Mouse (Mus musculus): ENCODE measurements around the gene Ptar1. TPM values are rescaled to one million over a fixed set of nuclear protein-coding genes. Genes with fewer than 3 reads are reported as not detected.

Gene Ptar1
- 0.03 and 0.11 TPM in 2 replicates for polyA plus RNA-seq (2012)

DNA sequence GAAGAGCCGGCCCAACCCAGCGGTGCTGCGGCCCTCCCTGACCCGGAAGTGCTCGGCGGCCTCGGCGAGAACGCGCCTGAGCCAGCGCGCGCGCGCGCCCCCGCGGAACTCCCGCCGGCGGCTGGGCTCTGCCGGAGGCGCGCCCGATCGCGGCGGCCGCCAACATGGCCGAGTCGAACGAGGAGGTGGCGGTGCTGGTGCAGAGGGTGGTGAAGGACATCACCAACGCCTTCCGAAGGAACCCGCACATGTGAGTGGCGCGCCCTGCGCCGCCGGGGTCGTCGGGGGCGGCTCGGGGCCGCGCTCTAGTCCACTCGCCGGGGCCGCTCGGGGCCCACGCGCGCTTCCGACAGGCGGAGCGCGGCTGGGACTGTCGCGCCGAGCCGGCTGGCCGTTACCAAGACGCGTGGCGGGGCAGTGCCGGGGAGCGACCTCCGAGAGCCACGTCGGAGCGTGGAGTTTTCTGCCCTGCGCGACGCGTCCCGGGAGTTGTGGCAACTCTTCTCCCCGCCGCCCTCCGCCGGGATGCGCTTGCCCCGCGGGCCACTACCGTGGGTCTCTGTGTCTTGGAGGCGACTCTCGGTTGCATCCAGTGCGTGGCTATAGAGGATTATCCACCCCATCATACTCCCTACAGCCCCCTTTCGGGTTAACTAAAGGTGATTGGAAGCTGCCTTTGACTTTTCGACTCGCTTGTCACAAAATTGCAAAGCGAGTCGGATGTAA, at the start of gene Ptar1:
Gene Ptar1, plus strand, starts transcription at position 134 of the 726 bp plus-strand sequence.
- peaks cover 30% of the 10 kb centered on the region for H3K4me1 ChIP-seq (ENCODE audit: control insufficient read depth)
- peaks cover 3% of the 10 kb centered on the region for H3K36me3 ChIP-seq (ENCODE audit: control insufficient read depth)
- H3K9me3 ChIP-seq (ENCODE audit: control insufficient read depth, low read length): no peaks in the 10 kb centered on the region
- H3K4me3 ChIP-seq (replicated peaks): peak within 1 kb of the TSS; percentile 96
- no peaks in the 10 kb centered on the region for H3K27me3 ChIP-seq (ENCODE audit: control insufficient read depth)
- TF ChIP-seq GATA1 (IDR thresholded peaks at IDR 0.05; ENCODE audit: low read length) (no peak), TAL1 (IDR thresholded peaks at IDR 0.05; ENCODE audit: low read length) (no peak)

DNA sequence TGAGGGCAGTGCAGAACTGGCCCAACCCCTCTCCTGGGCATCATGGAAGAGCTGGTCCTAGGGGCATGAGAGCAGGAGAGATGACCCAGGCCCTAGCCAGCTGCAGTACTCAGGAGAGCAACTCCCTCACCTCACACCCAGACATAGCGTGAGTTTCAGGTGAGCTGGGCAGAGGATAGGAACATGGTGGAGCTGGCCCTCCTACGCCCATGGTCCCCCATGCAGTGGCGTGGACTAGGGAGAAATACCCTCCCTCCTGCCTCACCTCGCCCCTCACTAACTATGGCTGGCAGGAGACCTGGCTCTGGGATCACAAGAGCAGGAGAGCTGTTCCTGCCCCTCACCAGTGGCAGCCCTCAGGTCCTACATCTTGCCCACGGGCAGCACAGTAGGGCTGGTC, 43.4 kb upstream of the Ptar1 start:
- H3K9me3 ChIP-seq (ENCODE audit: control insufficient read depth, low read length): no peaks in the 10 kb centered on the region
- H3K27me3 ChIP-seq (ENCODE audit: control insufficient read depth): no peaks in the 10 kb centered on the region
- H3K4me3 ChIP-seq (replicated peaks): no peak overlapping the region
- no peaks in the 10 kb centered on the region for H3K4me1 ChIP-seq (ENCODE audit: control insufficient read depth)
- TF ChIP-seq GATA1 (IDR thresholded peaks at IDR 0.05; ENCODE audit: low read length) (no peak), TAL1 (IDR thresholded peaks at IDR 0.05; ENCODE audit: low read length) (no peak)
- no peaks in the 10 kb centered on the region for H3K36me3 ChIP-seq (ENCODE audit: control insufficient read depth)

DNA sequence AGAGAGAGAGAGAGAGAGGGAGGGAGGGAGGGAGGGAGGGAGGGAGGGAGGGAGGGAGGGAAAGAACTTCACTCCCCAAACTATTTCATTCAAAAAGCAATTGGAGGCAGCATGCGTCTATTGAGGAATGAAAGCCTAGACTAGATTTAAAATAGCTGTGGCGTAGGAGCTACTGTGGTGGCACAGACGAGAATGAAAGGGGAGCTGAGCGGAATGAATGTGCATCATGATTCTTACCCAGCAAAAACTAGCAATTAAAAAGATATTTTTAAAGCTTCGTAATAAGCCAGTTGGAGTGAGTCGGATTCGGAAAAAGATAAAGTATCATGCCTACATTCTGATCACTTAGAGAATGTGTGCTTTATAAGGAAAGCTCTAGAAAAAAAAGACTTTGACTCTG, 41.9 kb upstream of the Ptar1 start:
- Histone ChIP-seq H3K9me3 (ENCODE audit: control insufficient read depth, low read length) (no peaks in the 10 kb centered on the region), H3K4me3 (replicated peaks) (no peak overlapping the region), H3K36me3 (ENCODE audit: control insufficient read depth) (no peaks in the 10 kb centered on the region), H3K4me1 (ENCODE audit: control insufficient read depth) (no peaks in the 10 kb centered on the region), H3K27me3 (ENCODE audit: control insufficient read depth) (no peaks in the 10 kb centered on the region)
- TF ChIP-seq TAL1 (IDR thresholded peaks at IDR 0.05; ENCODE audit: low read length) (no peak), GATA1 (IDR thresholded peaks at IDR 0.05; ENCODE audit: low read length) (no peak)

DNA sequence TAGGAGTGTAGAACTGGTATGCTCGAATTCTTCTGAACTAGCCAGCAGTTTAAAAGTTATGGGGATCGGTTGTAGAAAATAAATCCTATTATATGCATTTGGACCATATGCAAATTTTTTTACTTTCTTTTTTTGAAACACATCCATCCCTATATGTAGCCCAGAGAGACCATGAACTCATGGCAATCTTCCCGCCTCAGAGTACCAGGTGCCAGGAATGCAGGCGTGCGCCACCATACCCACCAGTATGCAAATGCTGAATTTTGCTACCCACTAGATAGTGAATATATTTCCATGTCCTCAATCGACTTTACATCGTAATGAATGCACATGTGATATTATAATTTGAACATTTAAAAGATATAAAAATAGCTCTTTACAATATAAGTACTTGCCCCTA, 39.9 kb upstream of the Ptar1 start:
- no peak overlapping the region for H3K4me3 ChIP-seq (replicated peaks)
- H3K4me1 ChIP-seq (ENCODE audit: control insufficient read depth): no peaks in the 10 kb centered on the region
- H3K36me3 ChIP-seq (ENCODE audit: control insufficient read depth): no peaks in the 10 kb centered on the region
- TF ChIP-seq GATA1 (IDR thresholded peaks at IDR 0.05; ENCODE audit: low read length) (no peak), TAL1 (IDR thresholded peaks at IDR 0.05; ENCODE audit: low read length) (no peak)
- H3K9me3 ChIP-seq (ENCODE audit: control insufficient read depth, low read length): no peaks in the 10 kb centered on the region
- H3K27me3 ChIP-seq (ENCODE audit: control insufficient read depth): no peaks in the 10 kb centered on the region

DNA sequence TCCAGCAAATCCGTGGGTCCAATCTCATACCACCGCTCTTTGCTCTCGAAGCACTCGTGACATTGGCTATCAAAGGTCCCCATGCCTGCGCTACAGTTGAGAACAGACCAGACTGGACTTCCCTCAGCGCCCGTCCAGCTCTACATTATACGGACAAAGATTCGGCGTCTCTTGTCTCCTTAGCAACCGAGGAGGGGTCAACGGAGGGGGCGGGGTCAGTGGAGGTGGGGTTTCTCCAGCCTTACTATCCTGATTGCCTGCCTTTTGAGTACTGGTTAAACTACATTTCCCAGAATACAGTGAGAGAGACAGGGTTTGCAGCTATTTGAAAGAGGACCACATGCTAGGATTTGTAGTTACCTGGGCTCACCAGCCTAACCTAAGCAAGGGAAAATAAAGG, 34.6 kb upstream of the Ptar1 start, which contains the start of gene 1700028P14Rik:
Gene 1700028P14Rik, minus strand, starts transcription at position 169 of the 400 bp plus-strand sequence.
- H3K9me3 ChIP-seq (ENCODE audit: control insufficient read depth, low read length): no peaks in the 10 kb centered on the region
- TF ChIP-seq TAL1 (IDR thresholded peaks at IDR 0.05; ENCODE audit: low read length): no peak
- TF ChIP-seq GATA1 (IDR thresholded peaks at IDR 0.05; ENCODE audit: low read length): no peak
- H3K27me3 ChIP-seq (ENCODE audit: control insufficient read depth): no peaks in the 10 kb centered on the region
- H3K36me3 ChIP-seq (ENCODE audit: control insufficient read depth): no peaks in the 10 kb centered on the region
- no peaks in the 10 kb centered on the region for H3K4me1 ChIP-seq (ENCODE audit: control insufficient read depth)
- H3K4me3 ChIP-seq (replicated peaks): no peak within 1 kb of the TSS

DNA sequence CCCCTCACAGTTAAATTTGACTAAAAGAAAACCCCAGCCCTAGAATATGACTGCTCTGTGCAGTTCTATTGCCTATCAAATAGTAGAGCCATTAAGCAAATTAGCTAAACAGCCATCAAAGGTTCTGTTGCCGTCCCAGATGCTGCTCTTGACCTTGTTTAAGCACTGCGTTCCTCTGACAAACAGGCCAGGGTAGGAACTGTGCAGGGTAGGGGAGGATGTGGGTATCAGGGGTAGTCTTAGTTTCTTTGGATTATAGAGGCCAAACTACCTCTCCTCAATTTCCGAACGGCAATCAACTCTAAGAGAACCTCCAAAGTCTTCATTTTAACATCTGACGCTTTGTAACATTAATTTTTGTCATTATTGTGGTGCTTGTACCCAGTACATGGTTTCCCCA, 34.1 kb upstream of the Ptar1 start:
- TF ChIP-seq TAL1 (IDR thresholded peaks at IDR 0.05; ENCODE audit: low read length) (no peak), GATA1 (IDR thresholded peaks at IDR 0.05; ENCODE audit: low read length) (no peak)
- no peaks in the 10 kb centered on the region for H3K9me3 ChIP-seq (ENCODE audit: control insufficient read depth, low read length)
- no peaks in the 10 kb centered on the region for H3K36me3 ChIP-seq (ENCODE audit: control insufficient read depth)
- no peak overlapping the region for H3K4me3 ChIP-seq (replicated peaks)
- H3K4me1 ChIP-seq (ENCODE audit: control insufficient read depth): no peaks in the 10 kb centered on the region
- H3K27me3 ChIP-seq (ENCODE audit: control insufficient read depth): no peaks in the 10 kb centered on the region

DNA sequence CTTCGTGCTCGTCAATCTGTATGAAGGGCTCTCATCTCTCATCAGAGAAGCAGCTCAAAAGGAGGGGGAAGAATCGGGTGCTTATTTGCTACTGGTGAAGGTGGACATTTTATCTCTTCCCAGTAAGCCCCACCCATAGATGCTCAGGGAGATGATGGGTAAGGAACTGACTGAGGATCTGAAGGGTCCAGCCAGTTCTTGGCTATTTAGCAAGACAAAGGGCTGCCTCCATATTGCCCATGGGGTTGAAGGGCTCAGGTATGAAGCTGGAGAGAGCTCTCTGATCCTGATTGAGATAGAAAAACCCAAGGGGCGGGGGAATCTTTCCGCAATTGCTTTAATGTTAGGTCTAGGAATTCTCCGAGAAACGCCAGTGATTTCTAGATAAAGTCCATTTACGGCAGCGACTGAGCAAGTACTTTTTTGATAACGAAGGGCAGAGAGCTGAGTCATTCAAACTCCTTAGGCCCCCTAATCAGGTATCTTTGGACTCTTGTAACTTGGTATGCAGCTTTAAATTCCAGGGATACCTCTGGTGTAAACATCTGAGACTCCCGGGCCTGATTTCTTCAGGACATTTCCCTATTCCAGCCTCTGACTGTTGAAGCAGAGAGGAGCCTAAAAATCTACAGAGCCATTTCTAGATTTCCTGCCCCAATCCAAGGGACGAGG, 29.8 kb upstream of the Ptar1 start:
- Histone ChIP-seq H3K4me1 (ENCODE audit: control insufficient read depth) (no peaks in the 10 kb centered on the region), H3K4me3 (replicated peaks) (no peak overlapping the region), H3K36me3 (ENCODE audit: control insufficient read depth) (no peaks in the 10 kb centered on the region), H3K9me3 (ENCODE audit: control insufficient read depth, low read length) (no peaks in the 10 kb centered on the region; the same call in 1 of the 2 replicates), H3K27me3 (ENCODE audit: control insufficient read depth) (no peaks in the 10 kb centered on the region)
- TF ChIP-seq TAL1 (IDR thresholded peaks at IDR 0.05; ENCODE audit: low read length): no peak
- no peak for TF ChIP-seq GATA1 (IDR thresholded peaks at IDR 0.05; ENCODE audit: low read length)

DNA sequence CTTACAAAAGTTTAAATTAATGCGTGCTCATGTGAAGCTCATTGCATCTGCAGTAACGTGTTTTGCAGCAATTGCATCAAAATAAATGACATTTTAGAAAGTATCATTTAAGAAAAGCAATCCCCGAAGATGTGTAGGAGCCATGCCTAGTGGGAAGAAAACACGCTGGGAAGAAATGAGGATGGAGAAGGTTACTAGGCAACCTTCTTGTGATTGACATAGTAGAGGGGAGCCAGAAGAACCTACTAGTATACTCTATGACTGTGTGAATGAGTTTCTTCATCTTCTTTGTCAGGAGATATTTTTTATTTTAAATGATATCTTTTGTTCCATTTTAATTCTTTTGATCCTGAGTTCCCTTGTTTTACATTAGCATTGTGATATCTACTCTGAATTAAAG, 28.9 kb upstream of the Ptar1 start:
- Histone ChIP-seq H3K27me3 (ENCODE audit: control insufficient read depth) (no peaks in the 10 kb centered on the region), H3K4me1 (ENCODE audit: control insufficient read depth) (no peaks in the 10 kb centered on the region), H3K36me3 (ENCODE audit: control insufficient read depth) (no peaks in the 10 kb centered on the region), H3K9me3 (ENCODE audit: control insufficient read depth, low read length) (peaks cover 2% of the 10 kb centered on the region; the same call in 1 of the 2 replicates), H3K4me3 (replicated peaks) (no peak overlapping the region)
- TF ChIP-seq TAL1 (IDR thresholded peaks at IDR 0.05; ENCODE audit: low read length) (no peak), GATA1 (IDR thresholded peaks at IDR 0.05; ENCODE audit: low read length) (no peak)

DNA sequence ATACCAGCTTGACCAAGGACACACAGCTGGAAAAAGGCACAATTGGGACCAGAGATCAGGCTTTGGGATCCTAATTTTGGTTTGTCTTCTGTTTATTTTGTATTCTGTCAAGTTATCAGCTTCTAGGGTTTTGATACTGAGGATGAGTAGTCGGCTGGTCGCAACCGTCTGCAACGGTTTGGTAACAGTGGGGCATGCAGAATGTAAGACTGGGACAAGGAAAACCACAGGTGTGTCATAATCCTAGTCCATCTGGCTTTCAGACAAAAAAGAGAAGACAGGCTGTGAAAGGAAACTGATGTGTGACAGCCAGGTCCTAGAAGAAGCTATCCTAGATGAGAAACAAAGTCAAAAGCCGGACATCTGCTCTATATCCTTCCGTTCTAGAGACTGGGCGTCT, 23.1 kb upstream of the Ptar1 start:
- no peaks in the 10 kb centered on the region for H3K36me3 ChIP-seq (ENCODE audit: control insufficient read depth)
- H3K27me3 ChIP-seq (ENCODE audit: control insufficient read depth): no peaks in the 10 kb centered on the region
- no peaks in the 10 kb centered on the region for H3K4me1 ChIP-seq (ENCODE audit: control insufficient read depth)
- TF ChIP-seq GATA1 (IDR thresholded peaks at IDR 0.05; ENCODE audit: low read length): no peak
- TF ChIP-seq TAL1 (IDR thresholded peaks at IDR 0.05; ENCODE audit: low read length): no peak
- peaks cover 2% of the 10 kb centered on the region; the same call in 1 of the 2 replicates for H3K9me3 ChIP-seq (ENCODE audit: control insufficient read depth, low read length)
- H3K4me3 ChIP-seq (replicated peaks): no peak overlapping the region
